Mouse (Mus musculus): Measurements from ENCODE around the gene Plppr3.
"Not testable (repeated sequence)": the region's sequence is repeated elsewhere in the genome, so short reads cannot be mapped to it uniquely, and the experiment has no call there.

Gene Plppr3

DNA sequence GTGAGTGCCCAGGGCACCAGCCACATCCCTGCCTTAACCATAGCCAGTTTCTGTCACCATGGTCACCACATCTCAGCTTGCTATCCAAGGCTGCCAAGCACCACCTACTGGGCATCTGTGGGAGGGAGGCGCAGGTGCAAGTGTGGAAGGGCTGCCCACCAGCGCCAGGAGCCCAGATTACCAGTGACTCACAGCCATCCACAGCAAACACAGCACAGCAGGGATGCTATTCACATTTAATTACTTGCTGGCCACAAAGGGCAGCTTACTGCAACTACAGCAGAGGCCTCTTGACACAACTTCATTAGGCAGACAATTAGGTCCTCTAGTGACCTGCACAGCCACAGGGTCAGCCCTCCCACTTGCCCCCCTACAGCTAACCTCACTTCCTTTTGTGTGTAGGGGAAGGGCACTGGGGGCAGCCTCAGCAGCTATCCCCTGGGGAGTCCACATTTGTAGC is 26.5 kb upstream of the Plppr3 start:
- DNase-seq = no peak

DNA sequence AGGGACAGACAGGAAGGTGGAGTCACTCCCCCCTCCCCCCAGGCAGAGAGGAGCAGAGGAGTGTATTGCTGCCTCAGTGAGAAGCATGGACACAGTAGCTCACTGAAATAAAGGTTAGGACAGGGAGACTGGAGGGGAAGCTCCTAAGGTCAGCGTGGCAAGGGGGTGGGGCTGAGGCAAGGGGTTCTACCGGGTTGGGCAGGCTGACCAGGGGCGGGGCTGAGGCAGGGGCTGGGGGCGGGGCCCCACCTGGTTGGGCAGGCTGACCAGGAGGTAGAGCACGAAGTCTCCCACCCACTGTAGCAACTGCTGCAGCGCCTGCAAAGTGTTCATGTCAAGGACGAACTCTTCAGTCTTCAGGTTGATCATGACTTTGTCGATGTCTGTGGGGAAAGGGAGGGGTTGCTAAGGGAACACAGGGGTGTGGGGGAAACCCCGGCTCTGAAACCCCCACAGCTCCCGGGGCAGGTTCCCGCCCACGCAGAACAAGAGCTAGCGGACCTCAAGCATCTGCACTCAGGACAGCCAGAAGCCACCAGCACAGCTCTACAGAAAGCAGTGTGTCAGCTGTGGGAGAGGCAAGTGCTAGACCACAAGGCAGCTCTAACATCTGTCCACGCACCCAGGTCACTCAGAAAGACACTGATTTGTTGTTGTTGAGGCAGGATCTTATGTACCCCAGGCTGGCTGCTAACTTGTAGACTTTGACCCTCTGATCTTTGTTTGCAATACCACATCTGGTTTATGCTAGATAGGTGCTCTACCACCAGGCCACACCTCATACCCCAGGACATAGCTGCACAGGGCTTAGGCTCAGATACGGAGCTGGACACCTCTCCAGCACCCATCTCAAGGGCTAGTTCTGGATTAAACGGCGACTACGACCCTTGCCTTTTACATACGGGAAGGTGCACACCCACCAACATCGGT is 23.1 kb upstream of the Plppr3 start:
- DNase-seq = peak; percentile 52

DNA sequence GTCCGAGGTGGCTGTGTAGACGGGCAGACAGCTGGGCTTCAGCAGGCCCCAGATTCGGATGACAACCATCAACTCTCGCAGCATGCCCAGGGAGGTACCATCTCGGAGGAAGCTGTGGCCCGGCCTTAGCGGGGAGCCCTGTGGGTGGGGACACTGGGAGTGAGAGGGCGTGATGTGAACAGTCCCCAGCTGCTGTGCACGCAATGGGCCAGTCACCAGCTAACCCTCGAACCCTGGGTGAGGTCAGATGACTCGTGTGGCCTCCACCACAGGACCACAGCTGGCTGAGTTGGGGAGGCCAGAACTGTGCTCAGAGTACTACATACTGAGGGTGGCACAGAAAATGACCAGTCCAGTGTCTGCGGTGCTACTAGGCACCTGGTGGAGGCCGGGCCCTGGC is 22.4 kb upstream of the Plppr3 start:
- no peak for DNase-seq

DNA sequence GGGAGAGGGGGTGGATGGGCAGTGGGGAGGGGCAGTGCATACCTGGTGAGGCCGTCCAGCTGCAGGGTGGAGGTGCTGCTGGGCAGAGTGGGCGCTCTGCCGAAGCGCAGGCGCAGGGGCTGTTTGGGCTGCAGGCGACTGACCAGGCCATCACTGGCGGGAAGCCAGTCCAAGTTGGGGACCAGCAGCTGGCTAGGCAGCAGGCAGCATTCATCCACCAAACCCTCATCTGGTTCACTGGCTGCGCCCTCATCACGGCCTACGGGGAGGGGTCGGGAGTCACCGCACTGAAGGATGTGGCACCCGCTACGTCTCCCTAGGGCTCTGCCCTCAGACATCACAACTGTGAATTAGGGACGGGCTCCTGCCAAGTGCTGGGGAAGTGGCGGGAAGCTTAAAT is 21.9 kb upstream of the Plppr3 start:
- DNase-seq = peak; percentile 43

DNA sequence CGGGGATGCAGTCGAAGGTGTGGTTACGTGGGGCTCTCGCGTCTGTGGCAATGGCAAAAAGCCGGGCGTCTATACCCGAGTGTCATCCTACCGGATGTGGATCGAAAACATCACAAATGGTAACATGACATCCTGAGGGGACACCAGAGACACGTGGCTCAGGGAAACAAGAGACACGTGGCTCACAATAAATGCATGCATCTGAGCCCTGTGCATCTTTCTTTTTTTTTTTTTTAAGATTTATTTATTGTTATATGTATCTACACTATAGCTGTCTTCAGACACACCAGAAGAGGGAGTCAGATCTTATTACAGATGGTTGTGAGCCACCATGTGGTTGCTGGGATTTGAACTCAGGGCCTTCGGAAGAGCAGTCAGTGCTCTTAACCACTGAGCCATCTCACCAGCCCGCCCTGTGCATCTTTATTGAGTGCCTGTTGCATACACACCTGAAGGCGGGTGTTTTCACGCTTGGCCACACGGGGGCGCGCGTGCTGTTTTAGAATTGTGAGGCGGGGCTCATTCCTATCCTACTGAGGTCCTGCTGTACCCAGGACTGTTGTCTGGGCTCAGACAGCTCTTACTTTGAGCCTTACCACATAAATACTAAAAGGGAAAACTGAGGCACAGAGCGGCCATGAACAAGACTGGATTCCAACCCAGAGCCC is 18.2 kb upstream of the Plppr3 start:
- peak; percentile 85 for DNase-seq

DNA sequence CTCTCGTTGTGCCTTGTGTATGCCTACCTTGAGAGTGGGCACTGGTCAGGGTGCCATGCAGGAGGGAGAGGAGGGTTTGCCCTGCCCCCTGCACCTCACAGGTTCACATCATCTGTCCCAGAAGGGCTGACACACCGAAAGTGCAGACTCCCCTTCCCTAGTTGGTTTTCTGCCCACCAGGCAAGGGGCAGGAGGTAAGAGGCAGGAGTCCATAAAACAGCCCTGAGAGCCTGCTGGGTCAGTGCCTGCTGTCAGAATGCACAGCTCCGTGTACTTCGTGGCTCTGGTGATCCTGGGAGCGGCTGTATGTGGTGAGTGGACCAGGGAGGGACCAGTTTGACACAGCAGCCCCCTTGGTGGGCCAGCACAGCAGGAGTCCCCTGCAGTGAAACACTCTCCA is 16.2 kb upstream of the Plppr3 start, which contains the start of gene Cfd:
Gene Cfd (plus strand): TSS at position 184 of the 400 bp plus-strand sequence.
- DNase-seq = no peak

DNA sequence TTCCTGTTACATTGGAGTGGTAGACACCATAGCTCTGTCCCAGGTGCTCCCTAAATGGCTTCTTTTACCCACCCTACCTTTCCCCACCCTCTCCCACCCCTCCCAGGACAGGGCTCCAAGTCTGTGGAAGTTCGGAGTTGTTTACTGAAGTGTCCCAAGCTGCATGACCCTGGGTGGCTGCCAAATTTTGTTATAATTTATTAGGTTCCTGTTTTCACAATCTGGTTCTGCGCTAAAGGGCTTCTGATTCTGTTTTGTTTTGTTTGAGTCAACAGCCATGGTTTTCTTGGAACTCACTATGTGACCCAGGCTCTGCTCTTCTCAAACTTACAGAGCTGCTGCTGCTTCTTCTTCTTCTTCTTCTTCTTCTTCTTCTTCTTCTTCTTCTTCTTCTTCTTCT is 15.0 kb upstream of the Plppr3 start:
- peak; percentile 74 for DNase-seq

DNA sequence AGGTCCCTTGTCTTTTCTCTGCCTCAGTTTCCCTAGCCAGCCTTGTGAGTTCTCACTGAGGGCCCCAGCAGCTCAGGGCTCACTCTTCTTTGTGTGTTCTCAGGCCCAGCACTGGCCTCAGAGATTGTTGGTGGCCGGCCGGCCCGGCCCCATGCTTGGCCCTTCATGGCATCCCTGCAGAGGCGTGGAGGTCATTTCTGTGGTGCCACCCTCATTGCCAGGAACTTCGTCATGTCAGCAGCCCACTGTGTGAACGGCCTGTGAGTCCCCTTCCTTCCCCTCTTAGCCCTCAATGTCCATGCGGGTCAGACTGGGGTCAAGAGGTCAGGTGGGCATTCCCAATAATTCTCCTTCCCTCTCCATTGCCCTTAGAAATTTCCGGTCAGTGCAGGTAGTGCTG is 12.2 kb upstream of the Plppr3 start:
- no peak for DNase-seq

DNA sequence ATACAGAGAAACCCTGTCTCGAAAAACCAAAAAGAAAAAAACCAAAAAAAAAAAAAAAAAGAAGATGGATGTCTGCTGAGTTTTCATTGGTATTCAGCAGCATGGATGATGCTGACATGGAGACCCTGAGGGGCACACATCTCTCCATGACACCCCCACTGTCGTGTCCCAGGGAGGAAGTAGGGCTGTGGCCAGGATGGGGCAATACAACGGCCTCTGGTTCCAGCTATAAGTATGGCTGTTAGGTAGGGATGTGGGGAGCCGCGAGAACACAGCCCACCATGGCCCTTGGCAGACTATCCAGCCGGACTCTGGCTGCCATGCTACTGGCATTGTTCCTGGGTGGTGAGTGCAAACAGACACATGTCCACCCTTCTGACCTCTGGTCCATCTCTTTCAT is 11.6 kb upstream of the Plppr3 start, which contains the start of gene Elane:
Gene Elane (plus strand): TSS at position 194 of the 400 bp plus-strand sequence.
- DNase-seq = no peak

DNA sequence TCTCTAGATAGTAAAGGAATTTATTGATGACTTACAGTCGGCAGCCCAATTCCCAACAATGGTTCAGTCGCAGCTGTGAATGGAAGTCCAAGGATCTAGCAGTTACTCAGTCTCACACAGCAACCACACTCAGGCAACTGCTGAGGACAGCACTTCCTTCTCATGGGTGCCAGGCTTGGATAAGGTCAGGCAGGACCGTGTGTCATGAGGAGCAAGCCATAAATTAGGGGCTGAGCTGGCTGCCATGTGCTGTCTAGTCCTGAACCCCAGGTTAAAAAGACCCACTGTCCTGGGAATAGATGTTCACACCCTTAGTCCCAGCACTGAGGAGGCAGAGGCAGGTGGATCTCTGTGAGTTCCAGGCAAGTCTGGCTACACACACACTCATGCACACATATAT is 10.5 kb upstream of the Plppr3 start:
- not testable (repeated sequence) for DNase-seq

DNA sequence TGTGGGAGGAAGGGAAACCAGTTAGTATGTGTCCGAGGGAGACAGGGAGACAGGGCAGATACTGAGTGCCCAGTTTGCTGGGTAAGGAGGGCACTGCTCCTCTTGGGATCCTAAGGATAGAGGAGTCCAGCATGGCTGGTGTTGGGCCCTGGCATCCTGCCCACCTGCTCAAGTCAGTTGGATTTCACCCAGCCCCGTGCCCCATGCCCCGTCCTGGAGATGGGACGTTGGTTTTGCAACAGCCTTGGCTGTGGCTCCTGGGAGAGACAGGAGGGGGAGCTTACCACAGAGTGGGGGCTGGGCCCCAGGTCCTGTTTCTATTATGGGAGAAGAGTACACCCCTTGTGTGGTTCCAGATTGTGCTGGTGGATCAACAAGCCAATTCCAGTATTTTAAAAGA is 10.0 kb upstream of the Plppr3 start:
- peak; percentile 83 for DNase-seq

DNA sequence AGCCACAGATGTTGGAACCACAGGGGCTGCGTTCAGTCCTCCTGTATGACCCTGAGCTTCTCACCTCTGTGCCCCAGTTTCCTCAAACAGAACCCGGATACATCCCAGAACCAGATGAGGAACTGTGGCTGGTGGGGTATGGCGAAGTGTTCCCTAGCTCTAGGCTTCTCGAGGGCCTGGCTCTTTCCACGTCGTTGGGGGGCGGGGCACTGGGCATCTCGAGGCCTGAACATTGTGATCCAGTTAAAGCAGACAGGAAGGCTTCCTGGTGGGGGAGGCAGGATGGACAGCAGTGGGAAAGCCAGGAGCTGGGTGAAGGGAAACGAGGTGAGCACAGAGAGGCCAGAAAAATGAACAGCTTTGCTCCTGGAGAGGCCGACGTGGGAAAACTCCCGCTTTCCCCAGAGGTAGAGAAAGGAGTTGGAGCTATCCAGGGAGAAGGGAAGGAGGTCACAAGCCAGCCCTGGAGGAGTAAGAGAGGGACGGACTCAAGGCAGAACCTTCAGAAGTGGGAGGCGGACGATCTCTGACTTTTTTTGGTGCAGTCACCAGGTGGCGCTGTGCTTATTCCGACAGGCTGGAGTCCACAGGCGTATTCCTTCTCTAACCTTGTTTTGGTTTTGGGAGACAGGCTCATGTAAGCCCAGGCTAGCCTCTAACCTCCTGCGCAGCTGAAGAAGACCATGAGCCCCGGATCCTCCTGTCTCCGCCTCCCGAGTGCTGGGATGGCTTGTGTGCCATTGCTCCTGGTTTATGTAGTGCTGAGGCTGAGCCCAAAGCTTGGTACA is 9.1 kb upstream of the Plppr3 start:
- peak; percentile 90 for DNase-seq

DNA sequence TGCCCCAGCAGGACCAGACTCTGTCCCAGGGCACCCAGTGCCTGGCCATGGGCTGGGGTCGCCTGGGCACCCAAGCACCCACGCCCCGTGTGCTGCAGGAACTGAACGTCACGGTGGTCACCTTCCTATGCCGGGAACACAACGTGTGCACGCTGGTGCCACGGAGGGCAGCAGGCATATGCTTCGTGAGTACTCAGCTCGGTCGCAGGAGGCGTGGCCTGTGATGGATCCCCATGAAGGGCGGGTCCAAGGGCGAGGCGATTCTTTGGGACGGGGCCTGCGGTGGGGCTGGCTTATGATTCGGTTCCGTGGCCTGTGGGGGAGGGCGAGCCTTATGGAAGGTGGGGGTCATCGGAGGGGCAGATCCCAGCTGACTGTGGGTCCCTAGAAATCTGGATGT is 7.5 kb upstream of the Plppr3 start:
- peak; percentile 63 for DNase-seq

DNA sequence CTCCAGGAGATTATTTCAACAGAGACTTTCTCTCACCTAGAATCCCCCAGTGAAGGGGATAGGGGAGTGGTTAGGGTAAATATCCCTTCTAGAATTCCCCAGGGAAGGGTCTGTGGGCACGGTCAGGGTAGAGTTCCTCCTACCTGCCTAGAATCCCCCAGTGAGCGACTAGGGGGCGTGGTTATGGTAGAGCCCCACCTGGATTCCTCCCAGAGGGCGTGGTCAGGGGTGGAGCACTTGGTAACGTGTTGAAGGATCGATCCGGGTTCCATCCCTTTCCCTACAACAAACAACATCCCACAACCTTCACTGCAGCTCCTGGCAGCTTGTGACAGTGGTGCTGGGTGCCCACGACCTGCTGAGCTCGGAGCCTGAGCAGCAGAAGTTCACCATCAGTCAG is 6.3 kb upstream of the Plppr3 start:
- peak; percentile 45 for DNase-seq

DNA sequence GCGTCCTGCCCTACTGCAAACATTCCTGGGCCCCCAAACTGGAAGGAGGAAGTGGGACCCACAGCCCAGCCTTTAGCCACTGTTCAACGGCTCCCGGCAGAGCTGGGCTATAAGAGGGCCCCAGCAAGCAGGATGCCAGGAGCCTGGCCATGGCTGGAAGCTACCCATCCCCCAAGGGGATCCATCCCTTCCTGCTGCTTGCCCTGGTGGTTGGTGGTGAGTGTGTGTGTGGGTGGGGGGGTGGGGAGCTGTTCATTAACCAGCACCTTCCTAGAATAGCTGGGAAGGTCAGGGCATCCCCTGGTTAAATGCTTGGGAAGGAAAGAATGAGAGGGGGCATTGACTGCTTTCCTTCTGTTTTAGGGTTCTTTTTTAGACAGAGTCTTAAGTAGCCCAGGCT is 5.1 kb upstream of the Plppr3 start:
- DNase-seq = no peak

DNA sequence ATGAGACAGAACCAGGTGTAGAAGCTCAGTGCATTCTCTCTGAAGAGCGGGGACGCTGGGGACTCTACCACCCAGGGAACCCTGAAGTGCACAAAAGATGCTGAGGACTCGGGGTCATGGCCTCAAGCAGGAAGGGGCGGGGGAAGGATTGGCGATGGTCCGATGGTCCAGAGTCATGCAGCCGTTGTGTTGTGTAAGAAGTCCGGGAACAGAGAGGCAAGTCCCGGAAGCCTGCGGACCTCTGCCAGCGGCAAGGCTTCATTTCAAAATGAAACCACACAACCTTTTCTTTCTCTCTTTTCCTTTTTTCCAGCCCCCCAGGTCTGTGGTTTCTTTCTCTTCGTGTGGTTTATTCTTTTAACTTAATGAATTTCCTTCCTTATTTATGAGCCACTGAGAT is 3.3 kb upstream of the Plppr3 start:
- peak; percentile 70 for DNase-seq

DNA sequence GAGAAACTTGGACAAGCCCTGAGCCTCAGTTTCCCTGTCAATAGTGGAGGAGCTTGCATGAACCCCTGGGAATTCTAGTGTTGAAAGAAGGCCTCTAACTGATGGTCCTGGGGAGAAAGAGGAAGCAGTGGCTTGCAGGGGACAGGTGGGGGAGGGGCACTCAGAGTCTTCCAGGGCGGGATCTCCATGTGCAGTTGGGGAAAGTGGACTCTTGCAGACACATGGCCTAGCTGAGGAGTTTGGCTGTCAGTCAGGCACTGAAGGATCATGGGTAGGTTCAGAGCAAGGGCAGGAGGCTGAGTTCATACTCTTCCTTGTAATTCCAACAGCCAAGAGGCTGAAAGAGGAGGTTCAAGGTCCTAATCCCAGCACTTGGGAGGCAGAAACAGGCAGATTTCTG is 2.7 kb upstream of the Plppr3 start:
- DNase-seq = no peak

DNA sequence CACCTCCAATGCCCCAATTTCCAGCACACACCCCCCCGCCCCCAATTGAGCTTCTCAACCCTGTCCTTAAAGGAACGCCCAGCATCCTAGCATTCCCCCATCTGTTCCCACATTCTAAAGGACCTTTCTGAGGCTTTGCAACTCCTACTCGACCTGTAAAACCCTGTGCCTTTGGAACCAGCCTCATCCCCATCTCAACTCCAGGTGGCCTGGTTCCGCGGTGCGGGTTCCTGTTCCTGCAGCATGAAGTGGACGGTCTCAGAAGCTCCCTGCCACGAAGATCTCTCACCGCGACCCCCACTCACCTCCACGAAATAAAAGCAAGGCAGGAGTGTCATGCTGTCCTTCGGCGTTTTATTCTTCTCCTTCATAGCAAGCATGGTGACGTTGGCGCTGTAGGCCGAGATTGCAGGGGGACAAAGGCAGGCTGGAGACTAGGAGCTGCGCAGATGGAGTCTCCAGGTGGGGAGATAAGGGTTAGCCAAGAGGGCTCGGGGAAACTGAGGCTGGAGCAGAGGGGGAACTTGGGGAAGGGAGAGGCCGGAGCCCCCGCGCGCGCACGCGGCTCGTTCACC is 632 bp downstream of the Plppr3 start:
- DNase-seq = no peak

DNA sequence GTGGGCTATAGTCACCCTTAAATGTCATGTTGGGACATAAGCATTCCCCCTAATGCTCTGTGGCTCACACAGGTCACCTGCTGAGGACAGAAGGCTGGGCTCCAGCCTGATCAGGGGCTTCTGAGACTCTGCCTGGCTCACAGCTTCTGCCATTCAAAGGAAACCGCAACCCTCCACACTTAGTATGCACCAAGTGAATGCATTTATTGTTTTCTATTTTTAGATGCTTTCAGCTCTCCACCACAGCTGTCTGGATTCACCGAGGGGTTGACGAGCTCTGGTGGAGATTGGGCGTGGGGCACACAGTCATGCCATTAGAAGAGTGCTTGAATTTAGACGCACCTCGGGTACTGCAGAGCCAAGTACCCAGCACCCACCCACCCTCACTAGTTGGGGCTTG is 1.1 kb downstream of the Plppr3 start:
- no peak for DNase-seq

DNA sequence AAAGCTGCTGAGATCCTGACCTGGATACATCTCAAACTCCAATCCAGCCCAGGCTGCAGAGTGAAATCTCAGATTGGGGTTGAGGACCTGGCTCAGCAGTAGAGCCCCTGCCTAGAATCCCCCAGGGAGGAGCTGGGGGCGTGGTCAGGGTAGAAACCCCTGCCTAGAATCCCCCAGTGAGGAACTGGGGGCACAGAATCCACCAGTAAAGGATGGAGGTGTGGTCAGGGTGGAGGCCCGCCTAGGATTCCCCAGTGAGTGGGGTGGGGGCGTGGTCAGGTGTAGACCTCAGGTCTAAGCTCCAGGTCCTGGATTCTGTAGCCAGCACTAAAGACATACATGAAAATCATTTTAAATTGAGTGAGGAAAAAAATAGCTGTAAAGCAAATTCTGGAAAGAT is 1.6 kb downstream of the Plppr3 start:
- no peak for DNase-seq

DNA sequence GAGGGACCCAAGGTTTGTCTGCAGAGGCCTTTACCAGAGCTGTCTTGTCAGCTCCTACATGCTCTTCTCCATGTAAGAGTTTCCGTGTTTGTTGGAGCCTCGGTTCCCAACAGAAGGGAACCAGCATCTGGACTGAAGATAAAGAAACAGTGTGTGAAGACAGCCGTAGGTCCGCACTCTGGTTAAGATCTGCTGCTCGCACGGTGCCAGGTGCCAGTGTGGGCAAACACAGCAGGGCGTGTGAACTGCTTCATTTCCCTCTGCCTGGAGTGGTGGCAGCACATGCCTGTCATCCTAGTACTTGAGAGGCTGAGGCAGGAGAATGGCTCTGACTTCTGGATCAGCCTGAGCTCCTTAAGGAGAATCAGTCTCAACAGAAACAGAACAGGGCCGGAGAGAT is 2.6 kb downstream of the Plppr3 start:
- DNase-seq = no peak

DNA sequence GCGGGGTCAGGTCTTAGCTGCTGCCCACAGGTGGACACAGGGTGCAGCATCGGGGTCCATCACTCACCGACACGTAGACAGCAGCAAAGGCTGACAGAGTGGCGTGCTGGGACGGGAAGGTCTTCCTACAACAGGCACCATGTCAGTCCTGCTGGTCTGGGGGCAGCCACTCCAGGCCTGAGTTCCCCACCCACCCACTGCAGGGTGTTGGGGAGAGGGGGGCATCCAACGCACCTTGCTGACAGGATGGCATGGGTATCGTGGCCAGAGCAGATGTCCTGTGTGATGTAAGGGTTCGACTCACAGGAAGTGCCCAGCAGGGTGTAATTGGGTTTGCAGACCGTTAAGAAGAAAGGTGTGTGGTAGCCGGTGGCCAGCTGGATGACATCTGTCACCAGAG is 7.8 kb downstream of the Plppr3 start:
- DNase-seq = no peak

DNA sequence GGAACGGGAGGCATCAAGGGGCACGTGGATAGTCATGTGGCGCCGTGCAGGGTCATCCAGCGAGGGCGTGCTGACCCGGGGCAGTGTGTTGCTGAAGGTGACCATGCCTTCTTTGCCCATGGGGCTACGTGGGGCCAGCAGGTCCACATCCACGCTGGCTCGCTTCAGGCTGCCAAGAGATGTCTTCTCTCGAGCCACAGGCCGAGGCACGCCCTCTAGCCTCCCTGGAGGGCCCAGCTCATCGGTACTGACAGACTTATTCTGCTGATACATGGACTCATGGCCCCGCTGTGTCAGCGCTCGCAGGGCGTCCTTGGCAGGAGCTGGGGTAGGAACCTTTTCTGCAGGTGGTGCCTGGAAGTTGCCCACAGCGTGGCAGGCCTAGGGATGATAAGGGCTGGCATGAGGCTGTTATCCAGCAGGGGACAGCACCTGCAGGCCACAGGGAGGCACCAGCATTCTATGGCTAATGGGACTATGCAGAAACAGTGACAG is 8.6 kb downstream of the Plppr3 start:
- DNase-seq = peak; percentile 50

All from kidney, postnatal 10 days (tissue).